Mouse (Mus musculus) C2C12 (cell line): ENCODE measurements at regions not wholly inside any gene's neighbourhood (a gene's known extent, or its start where the extent isn't known, plus 50 kb on each side); places are given as distances from the start of the nearest gene placed in this dataset.

ENCODE experiments used
- CTCF ChIP-seq: IDR thresholded peaks from one replicate; pipeline ENCODE4 v1.5.1; 2011; ENCODE audit not compliant: control insufficient read depth, insufficient read depth, insufficient read length
- MAX ChIP-seq: IDR thresholded peaks from one replicate; pipeline ENCODE4 v1.6.1; 2011; ENCODE audit warnings: mild to moderate bottlenecking, control low read depth
- MYOD1 ChIP-seq: IDR thresholded peaks from one replicate; pipeline ENCODE4 v1.6.1; 2011; ENCODE audit warnings: low read depth; ENCODE audit not compliant: control insufficient read depth, insufficient read length
- MYOG ChIP-seq: IDR thresholded peaks from one replicate; pipeline ENCODE4 v1.6.1; 2011; ENCODE audit not compliant: control insufficient read depth, insufficient read length; ENCODE audit errors: extremely low read depth
- USF1 ChIP-seq: IDR thresholded peaks from one replicate; pipeline ENCODE4 v1.6.1; 2011; ENCODE audit warnings: low read depth, mild to moderate bottlenecking, control low read depth, moderate library complexity

- TF ChIP-seq CTCF (no peak), USF1 (no peak), MYOD1 (no peak), MAX (no peak), MYOG (no peak)
Measured at GRCm38 (mm10) chr9:31527216-31527615, 63.0 kb upstream of the Tmem45b start.
